ENCODE assay signal across 9 mouse cellular contexts in the genomic region with DNA sequence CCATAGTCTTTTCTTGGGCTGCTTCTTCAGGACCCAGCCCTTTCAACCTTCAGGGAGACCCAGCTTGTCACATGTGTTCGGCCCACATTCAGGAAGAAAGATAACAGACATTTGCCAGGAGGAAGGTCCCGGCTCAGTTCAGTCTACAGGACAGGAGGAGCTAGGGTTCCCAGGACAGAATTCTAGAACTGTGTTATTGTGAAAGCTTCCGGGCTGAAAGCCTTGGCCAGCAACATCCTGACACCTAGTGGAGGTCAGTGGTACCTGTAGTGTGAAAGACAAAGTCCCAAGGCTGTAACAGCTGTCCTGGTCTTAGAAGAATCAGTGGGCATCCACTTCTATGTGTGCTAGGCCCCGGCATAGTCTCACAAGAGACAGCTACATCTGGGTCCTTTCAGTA.
DNase-seq lines count a peak whose midpoint lies in the region; ATAC-seq and TF ChIP-seq lines count a peak whose summit lies in the region.
"Had no signal": no experiment of that assay in that cellular context is flagged by ENCODE, and none has a peak within 500 bp of the region (broad histone marks: within the 10 kb centered on the region; RNA-seq: fewer than 3 reads in every experiment).

No protein-coding gene starts in this region.

- TF ChIP-seq POLR2A in lung, adult 2 months (IDR thresholded peaks at IDR 0.05; ENCODE audit: borderline replicate concordance, extremely low read depth, low read depth, low read length) = no peak

- TF ChIP-seq CTCF in lung, adult 2 months (IDR thresholded peaks at IDR 0.05; ENCODE audit: insufficient read depth, low read length) = no peak

- 24% methylated on average over 4 of the region's 4 CpGs for WGBS in lung, adult 2 months

- no peaks in the 10 kb centered on the region for H3K4me1 ChIP-seq in lung, adult 2 months (ENCODE audit: control insufficient read depth, insufficient read depth, low read length)
- H3K4me1 ChIP-seq: megakaryocyte, embryonic 14.5 days had no signal

- ATAC-seq in common myeloid progenitor, adult 5-6 weeks (replicated peaks; ENCODE audit: low read depth, poor library complexity, severe bottlenecking) = peak; percentile 92
- ATAC-seq in erythroid progenitor cell, adult 5-6 weeks (replicated peaks; ENCODE audit: low FRiP score, poor library complexity, severe bottlenecking) = no peak

- intact Hi-C loops in heart, postnatal 14 days (cut with DNase I) = loop anchor here (10.0 kb wide), 1 partner anchor 1108 kb away; no protein-coding TSS in a partner anchor

- DNase-seq in thymus, postnatal 14 days = peak; percentile 5
- no peak for DNase-seq in thymus, adult 18-20 months
- peak; percentile 2 to 28 for DNase-seq in heart, postnatal 14 days
- DNase-seq in kidney, postnatal 36 days = peak; percentile 37 to 63
- peak; percentile 2 for DNase-seq in lung, adult 2 months
- peak; percentile 28 for DNase-seq in ovary, postnatal 36 days (ENCODE audit: low spot score)

- no peak overlapping the region for H3K4me3 ChIP-seq in lung, adult 2 months (replicated peaks; ENCODE audit: extremely low read depth, low read depth, low read length)
- H3K4me3 ChIP-seq: megakaryocyte, embryonic 14.5 days had no signal

Comparison
In these comparisons a context has a peak if more than half of its experiments do, and no peak if none do; other contexts are left out.
1. DNase-seq: peak in thymus, postnatal 14 days (single experiment), heart, postnatal 14 days (2 of 2), kidney, postnatal 36 days (2 of 2), lung, adult 2 months (single experiment) and ovary, postnatal 36 days (single experiment); none in thymus, adult 18-20 months (0 of 2).